Mouse (Mus musculus) heart, adult 18-20 months (tissue): ENCODE results near the gene Dhrs9. TPM values are rescaled to one million over a fixed set of nuclear protein-coding genes. Genes with fewer than 3 reads are reported as not detected.
"Not testable (repeated sequence)": the region's sequence is repeated elsewhere in the genome, so short reads cannot be mapped to it uniquely, and the experiment has no call there.

Experiments
- DNase-seq, 2 experiments: peaks; one replicate each; pipeline ENCODE4 v3.0.0; 2021 to 2022; ENCODE audit warnings: mixed read lengths in 1 of 2
- long read RNA-seq, 2 experiments: library from polyadenylated mRNA; stranded (forward); transcript quantifications; one replicate each; pipeline ENCODE4 v2.0.0; 2021
- total RNA-seq, 2 experiments: library from RNA; stranded (reverse); gene quantifications; 2 replicates each; pipeline ENCODE4 v1.2.3; 2021

Dhrs9 gene
- under 1 TPM; 0.17 to 0.49 TPM for total RNA-seq
- long read RNA-seq, experiment 1, result 0 reads
- long read RNA-seq, experiment 2, result 0 reads

DNA sequence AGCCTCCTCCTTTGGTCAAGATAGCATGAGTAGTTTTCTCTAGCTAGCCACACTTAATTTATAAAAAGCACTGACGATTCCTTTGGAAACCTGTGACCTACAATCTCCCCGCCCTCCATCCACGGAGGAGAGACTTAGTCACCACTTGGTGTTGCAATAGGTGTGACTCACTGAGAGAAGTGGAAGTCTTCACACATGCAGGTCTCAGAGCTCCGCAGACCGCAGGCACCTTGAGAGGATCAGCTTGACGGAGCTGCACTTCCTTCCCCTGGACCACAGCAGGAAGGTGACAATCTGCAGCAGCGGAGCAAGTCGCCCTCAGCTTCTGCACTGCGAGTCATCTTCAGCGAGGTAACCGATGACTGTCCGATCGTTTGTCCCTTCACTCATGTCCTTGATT lies at the start of gene Dhrs9:
TSS of gene Dhrs9 (plus strand) at position 165 of the 400 bp plus-strand sequence.
- peak in 1 of 2 experiments; percentile 27 for DNase-seq

DNA sequence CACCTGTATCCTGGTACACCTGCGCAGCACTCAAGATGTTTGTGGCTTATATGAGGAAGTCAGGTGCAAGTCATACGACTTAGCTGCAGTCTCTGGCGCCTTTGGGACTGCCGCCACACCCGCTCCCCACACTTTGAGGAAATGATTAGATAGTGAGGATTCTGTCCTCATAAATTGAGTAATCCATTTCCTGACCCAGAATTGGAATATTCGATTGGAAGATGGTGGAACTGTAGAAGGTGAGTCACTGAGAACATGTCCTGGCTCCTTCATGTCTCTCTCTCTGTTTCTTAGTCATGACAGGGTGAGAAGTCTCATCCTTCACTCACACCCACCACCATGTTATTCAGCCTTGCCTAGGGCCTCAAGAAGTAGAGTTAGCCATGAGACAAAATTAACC lies 48.7 kb upstream of the Dhrs9 start:
- not testable (repeated sequence) for DNase-seq

DNA sequence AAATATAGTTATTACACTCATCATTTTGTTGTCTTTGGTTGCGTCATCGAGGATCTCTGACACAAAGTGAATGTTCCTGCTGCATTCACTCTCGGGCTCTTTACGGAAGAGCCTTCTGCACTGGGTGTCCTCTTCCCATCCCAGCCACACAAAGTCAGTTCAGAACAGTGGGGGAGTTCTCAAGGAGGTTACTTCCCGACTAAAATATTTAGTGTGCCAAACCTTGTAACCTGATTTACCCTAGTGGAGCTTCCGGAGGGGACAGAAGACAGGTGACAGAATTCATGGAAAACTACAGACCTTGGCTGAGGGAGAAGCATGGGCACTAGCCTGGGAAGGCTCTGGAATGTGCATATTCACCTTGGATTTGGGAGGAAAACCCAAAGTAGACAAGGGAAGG lies 38.7 kb upstream of the Dhrs9 start:
- no peak for DNase-seq

DNA sequence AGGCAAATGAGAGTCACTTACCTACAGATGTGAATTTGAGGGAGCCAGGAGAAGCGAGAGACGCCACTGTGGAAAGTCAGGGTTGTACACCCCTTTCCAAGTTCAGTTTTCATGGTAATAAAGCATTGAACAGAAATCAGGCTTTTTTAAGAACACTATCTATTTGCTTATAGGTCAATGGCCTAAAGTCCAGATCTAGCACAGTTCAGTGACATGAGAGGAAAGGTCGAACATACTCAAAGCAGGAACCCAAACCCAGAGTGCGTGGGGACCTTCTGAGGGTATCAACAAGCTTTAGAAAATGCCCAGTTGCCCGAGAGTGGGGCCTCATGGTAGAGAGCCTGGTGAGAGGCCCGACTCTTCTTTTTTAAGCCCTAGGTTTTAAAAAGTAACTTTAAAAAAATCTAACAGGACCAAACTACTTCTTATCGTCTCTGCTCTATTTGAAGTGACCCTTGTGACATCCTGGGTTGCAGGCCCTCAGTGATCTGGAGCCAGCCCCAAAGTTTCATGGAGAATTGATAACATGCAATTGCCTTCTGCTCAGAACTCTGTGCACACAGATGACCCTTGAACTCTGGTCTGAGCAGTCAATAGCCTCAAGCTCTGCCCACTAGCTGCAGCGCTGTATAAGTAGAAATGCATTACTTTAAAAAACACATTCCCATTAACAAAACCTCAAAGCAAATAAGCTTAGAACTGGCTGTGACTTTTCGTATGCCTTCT lies 37.6 kb upstream of the Dhrs9 start, which contains the start of gene Abcb11:
TSS of gene Abcb11 (minus strand) at position 121 of the 726 bp plus-strand sequence.
- DNase-seq, result no peak

DNA sequence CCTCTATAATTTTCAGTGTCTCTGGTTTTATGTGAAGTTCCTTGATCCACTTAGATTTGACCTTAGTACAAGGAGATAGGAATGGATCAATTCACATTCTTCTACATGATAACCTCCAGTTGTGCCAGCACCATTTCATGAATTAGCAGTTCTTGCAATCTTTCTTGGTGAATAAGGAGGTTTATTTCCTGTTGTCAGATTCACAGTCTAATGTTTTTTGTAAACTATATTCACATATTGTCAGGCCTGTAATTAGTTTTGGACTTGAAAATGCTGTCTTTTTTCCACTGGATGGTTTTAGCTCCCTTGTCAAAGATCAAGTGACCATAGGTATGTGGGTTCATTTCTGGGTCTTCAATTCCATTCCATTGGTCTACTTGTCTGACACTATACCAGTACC lies 24.8 kb upstream of the Dhrs9 start:
- not testable (repeated sequence) for DNase-seq

DNA sequence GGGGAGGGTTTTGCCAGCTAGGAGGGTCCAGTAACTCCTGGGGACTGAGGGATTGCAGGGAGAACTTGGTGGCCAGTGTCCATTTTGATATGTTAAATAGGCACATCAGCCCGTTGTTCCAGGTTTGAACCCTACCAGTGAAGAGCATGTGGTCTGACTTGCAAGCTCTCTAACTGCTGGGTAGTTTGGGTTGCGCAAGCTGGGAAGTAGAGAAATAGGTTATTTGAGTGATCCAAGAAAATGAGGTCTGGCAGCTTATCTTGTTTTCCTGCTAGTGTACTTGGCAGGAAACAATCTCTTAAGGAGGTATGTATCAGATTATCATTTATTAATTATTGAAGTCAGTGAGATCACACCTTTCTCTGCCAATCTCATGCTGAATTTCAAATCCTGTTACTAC lies 15.4 kb upstream of the Dhrs9 start:
- DNase-seq, result no peak

DNA sequence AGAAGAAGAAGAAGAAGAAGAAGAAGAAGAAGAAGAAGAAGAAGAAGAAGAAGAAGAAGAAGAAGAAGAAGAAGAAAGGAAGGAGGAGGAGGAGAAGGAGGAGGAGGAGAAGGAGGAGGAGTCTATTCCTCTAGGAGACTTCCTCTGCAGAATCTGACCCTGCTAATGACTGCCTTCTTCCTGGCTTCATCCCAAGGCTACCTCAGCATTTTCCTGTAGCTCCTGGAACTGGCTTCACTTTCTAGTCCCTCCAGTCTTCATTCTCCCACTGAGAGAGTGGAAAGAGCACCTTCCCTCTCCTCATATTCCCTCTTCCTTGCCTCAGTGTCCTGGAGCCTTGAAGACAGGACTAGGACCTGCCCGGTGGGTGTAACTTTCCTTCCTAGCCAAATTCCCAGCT lies 15.0 kb upstream of the Dhrs9 start:
- DNase-seq, result no peak

DNA sequence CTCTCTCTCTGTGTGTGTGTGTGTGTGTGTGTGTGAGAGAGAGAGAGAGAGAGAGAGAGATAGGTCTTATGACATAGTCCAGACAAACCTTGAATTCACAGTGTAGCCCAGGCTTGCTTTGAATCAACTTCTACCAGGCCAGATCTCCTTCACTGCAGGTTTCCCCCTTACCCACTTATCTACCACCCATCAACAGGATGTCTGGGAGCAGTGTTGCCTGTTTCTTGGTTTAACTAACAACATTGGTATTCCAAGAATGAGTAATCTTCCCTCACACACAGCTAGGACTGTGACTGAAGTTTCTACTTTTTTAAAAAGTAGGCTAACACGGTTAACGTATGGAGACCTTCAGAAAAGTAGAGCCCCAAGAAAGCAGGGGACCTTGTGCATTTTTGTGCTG lies 3.5 kb upstream of the Dhrs9 start:
- no peak for DNase-seq

DNA sequence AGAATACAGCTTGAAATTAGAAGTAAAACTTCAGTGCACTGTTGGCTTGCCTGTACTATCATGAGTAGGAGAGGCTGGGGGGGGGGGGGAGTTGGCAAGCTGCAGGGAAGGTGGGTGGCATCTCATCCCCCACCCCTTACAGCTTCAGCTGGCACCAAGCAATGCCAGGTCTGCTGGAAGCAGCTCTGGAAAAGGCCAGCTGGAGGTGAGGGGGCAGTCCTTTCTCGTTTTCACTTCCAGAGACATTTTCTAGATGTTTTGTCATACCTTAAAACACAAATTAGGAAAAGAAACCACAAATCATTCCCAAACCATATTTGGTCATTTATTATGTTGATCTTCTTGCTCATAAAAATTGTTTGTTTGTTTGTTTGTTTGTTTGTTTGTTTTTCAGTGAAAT lies 444 bp upstream of the Dhrs9 start:
- no peak for DNase-seq

DNA sequence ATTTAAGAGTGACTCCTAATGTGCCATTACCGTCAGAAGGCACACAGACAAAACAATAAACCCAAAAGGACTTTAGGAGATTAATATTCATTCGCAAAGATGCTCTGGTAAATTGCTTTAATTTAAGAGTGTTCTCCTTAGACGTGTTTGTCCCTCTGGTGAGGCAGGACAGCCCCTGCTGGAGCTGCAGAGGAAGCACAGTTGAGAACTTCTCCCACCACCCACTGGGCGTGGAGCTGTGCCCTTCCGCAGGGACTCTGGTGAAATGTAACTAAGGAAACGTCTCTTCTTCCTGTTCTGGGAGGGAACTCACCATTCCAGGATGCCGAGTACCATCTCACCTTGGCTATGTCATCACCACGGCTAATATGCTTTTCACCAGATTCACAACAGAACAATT lies 1.5 kb downstream of the Dhrs9 start:
- DNase-seq, result no peak

DNA sequence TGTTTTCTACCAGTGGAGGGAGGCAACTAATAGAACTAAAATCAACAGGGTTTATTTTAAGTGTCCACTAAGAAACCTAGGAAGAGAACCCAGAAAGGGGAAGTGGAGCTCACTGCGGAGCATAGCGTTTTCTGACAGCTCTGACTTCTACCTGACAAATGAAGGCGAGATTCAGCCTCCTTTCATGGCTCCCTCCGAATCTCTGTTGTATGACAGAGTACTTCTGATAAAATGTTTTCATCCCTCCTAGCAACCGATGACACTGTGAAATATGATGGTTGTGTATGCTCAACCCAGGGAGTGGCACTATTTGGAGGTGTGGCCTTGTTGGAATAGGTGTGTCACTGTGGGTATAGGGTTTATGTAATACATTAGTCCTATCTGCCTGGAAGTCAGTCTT lies 2.6 kb downstream of the Dhrs9 start:
- DNase-seq, result no peak

DNA sequence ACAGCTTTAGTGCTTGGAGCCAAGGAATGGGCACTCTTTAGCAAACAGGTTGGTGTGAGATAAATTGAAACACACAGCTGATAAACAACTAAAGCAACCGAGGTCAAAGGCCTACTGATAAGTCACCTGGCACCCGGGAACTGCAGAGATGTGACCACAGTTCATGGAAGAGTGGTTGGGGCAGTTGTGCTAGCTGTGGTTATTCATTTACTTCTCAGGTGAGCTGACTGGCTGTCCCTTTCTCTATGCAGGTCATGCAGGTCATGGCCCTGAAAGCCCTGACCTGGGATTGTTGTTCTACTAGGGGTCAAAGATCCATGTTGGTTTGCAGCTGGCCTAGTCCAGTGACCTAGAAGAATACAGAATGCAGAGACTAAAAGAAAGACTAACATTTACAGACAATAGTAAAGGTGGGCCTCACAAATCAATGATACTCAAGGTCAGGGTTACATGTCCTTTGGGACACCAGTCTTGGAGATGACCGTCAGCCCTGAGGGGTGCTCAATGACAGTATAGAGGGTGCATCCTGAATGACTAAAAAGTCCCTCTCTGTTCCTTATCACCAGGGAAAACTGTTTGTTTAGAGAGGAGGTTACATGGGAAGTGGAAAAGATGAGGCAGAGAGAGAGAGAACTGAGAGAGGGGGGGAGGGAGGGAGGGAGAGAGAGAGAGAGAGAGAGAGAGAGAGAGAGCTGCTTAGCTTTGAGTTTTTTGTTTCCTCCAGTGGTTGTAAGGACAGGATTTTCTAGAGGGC lies 6.0 kb downstream of the Dhrs9 start:
- DNase-seq, result no peak

DNA sequence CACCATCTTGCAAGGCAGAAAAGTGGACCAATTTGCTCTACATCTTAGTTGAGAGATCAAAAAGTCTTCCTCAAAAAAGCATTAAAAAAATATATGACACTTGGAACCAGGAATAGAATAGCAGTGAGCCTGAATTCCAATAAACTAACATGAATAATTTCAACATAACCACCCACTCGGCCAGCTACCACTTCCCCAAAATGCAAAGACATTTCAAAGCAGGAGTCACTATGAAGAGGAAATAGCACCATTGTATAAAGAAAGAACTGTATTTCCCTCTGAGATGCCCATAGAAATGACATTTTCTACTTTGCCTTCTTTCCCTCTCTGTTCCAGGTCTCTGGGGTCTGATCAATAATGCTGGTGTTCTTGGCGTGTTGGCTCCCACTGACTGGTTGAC lies 13.7 kb downstream of the Dhrs9 start:
- DNase-seq, result no peak

DNA sequence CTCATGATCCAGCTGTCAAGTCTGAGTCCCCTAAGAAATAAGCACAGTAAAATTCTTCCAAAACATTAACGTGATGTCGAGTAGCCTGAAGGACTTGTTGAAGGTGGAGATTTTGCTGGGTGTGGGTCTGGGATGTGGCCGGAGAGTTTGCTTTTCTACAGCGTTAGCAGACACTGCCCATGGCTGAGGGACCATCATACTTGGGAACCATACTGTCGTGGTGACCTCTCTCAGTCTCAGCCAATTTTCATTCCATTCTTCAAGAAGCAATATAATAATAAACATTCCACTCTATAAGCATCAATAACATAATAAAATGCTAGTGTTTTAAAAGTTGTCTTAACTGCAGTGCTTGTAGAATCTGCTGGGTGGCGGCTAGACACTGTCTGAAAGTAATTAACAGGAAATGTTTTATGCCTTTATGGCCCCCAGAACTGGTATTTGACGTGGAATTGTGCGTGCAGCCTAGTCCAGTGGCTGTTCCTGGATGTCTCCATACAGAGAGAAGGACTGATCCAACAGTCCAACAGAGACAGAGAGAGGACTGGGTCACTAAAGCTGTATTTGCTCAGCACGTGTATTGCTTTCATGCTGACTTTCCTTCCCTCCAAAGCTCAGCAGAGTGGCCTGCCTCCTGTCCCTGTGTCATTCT lies 15.5 kb downstream of the Dhrs9 start:
- DNase-seq, result no peak

DNA sequence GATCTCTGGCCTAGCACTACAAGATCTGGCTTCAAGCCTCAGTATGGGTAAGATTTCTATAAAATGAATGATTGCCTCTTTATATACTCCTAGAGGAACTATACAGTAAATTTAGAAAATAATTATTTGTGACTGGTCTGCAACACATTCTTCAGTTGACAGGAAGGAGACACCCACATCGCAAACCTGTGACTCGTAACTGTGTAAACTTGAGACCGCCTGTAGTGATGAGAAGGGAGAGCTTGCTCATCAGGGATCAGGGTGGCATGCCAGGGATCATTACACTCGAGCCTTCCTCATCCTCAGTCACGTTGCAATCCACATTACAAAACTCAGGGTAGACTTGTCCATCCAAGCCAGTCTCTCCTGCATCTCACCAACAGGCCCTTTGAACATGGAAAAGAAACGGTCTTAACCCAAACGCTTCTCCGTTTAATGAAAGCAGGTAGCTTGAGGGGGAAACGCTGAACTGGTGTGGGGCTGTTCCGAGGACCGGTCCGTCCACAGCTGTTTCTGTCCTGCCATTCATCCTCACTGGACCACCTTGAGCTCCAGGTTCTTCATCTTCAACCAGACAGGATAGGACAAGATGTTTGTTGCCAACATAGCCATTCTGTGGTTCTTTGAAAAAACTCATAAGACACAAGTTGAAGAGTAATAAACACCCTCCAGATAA lies 16.7 kb downstream of the Dhrs9 start:
- no peak for DNase-seq

DNA sequence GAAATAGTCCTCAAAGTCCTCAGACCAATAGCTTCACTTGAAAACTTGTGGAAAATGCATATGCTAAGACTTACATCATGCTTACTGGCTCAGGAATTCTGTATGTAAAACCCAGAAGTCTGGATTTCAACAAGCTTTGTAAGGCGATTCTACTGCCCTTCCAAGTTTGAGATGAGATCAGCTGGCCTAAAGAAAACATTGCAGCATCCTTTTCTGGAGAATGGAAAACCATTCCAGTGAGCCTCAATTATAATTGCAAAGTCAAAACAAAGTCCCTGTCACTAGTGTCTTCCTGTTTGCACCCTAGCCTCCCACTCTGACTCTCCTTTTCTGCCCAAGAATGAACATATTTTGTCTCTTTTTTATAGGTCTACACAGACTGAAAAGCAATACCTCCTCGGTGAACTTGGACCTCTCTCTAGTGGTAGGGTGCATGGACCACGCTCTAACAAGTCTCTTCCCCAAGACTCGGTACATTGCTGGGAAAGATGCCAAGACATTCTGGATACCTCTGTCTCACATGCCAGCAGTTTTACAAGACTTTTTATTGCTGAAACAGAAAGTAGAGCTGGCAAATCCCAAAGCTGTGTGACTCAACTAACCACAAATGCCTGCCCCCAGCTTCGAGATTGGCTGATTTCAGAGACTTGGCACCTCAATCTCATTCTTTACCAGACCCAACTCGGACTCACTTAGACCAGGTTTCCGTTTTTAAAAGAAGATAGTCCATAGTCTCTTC lies 20.8 kb downstream of the Dhrs9 start:
- DNase-seq, result no peak

DNA sequence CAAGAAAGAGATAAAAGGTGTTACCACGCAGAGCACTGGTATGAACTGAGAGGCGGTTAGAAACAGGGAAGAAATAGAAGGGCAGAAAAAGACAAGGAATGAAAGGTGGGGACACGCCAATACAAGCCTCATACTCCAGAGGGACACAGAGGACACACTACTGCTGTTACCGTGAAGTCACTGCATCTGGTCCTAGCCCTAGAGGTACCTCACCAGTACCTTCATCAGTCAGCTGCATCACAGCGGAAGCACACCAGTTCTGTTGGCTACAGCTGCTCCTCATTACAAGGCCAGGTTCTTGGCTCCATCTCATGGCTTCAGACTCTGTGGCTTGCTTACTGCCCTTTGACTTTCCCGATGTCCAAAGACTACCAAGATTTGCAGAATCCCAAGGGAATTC lies 21.6 kb downstream of the Dhrs9 start:
- DNase-seq, result no peak

DNA sequence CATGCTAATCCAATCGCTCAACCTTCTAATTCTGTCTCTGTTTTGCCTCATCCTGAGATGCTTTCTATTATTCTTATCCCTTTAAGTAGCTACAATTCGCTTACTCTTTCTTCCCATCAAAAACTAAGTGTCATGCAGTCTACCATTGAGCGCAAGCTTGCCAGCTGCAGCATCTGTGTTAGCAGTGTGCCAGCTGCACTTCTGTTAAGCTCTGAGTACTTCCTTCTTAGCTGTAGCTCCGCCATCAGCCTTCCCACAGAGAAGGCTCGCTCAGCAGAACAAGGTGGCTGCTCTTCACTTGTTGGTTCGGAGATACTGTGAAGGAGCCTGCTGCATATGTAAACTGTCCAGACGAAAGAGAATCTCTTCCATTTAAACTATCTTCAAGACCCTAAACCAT lies 22.1 kb downstream of the Dhrs9 start:
- DNase-seq, result no peak

DNA sequence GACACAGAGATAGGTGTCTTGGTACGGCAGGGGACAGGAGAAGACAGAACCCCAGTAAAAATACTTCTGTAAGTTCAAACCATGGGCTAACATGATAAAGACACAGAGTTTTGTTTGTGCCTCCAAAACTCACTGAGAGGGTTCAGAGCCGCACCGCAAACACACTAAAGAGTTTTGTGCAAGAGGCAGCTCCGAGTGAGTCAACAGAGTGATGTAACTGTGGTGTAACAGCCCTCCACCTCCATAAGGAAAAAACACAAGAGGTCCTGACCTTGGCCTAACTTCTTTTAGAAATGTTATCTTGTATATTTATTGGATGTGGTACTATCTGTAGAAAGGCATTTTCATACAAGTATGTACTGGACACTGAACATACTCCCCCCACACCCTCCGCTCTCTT lies 25.4 kb downstream of the Dhrs9 start:
- no peak for DNase-seq

DNA sequence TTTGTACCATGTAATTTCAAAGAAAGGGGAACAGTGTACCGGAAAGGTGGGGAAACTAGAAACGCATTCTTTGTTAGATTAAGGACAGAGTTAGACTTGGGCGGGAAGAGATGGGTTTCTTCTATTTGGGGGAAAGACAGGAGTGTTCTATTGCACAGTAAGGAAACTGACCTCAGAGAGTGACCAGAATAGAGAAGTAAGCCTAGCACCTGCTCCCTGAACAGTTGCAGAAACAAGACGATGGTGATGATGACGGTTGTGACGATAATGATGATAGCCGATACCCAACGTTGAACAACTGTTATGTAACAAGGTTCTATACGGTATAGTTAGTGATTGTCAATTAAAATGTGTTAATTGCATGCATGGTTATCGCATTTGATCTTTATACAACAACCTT lies 34.3 kb downstream of the Dhrs9 start:
- no peak for DNase-seq

DNA sequence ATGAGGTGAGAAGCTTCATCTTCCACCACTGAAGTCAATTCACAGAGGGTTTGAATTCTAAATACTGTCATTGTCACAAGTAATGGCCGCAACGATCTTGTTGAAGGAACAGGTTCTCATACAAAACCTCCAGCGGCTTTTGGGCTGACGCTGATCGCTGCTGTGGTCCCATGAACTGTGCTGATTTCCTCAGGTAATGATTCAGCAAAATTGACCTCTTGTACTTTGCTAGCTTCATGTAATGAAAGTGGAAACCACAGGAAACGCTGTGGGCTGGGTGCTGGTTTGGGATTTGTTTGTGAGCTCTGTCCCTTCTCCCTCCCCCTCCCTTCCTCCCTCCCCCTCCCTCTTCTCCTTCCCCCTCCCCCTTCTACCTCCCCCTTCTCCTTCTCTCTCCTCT lies 34.8 kb downstream of the Dhrs9 start:
- no peak for DNase-seq

DNA sequence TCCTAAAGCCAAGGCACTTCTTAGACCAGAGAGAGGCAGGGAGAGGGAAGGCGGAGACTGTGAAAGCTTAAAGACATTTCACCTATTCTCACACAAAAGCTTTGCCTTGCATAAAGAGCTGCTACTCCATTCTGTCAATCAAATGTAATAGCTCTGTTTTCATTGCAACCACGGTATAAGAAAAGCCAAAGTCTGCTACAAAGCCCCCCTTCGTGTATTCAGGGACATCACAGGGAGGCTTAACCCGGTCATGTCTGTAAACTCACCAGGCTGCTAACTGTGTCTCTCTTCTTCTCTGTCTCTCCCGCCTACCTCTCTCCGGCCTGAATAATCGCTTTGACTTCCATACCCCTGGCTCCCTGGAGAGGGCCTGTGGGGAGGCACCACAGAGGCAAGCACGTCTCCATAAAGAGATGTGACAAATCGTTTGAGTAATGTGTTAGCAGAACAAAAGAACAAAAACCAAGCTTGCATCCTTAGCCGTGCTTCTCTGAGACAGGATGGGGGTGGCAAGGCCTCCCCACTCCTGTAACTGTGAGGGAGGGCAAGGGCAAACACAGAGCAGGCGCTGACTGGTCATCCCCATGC lies 38.1 kb downstream of the Dhrs9 start:
- DNase-seq, result no peak
